Mouse (Mus musculus) cerebral cortex, adult 2 months (tissue): ENCODE results near the gene Espnl.

Experiments used
- WGBS: fragments of 180-500 bp; shearing (Covaris S2); methylation state at CpG from one replicate; pipeline ENCODE4 v1.1.7; 2018; 5-methylcytosine and 5-hydroxymethylcytosine counted together

Gene Espnl

DNA sequence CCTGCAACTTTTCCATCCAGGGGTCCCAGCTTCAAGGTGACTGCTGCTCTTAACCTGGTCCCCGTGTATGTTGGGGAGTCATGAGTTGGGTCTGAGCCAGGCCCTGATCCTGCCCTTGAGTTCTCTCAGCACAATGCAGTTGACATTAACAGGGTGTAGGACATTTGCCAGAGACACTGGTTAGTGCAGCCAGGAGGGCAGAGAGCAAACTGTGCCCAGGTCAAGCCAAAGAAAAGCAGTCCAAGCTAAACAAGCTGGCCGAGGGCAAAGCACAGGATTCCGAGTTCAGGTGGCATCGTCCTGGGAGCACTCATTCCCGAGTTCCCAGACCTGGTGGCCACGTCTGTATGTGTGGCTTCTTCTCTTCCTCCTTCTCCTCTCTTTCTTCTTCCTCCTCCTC, 4.2 kb upstream of the Espnl start:
- 91% methylated on average over 6 of the region's 6 CpGs for WGBS

DNA sequence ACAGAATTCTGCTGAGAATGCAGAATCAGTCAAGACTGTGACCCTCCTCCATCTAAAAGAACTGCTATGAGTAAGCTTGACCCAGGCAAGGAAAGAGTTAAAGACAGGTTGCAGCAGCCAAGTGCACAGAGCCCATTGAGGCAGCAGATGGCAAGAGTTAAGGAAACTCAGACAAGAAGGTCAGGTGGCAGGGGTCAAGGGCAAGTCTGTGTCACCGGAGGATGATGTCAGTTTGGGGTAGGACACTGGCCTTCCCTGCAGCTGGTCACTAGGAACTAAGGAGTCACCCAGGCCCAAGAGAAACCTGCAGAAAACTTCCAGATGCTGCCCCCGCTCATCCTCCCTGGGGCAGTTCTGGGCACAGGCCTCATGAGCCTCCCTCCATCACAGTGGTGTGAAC, 2.8 kb downstream of the Espnl start:
- WGBS, result 85% methylated on average over 2 of the region's 2 CpGs

DNA sequence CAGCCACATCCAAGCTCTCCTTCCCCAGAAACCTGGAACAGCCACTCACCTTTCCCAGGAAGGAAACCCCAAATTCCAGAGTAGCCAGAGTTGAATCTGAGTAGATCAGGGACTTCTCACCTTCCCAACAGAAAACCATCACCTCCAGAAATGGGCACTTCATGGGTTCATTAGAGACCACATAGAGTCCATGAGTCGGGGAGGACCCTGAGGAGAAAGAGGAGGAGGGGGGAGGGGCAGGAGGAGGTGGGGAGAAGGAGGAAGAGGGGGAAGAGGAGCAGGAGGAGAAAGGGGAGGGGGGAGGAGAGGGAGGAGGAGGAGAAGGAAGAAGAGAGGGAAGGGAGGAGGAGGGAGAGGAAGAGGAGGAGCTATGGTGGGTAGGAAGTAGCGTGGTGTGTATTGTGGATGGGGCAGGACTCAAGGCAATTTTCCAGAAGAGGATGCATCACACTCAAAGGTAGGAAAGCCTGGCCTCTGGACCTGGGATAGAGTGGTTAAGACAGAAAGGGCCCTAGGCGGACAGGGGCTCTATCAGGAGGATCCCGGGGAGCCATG, 3.7 kb downstream of the Espnl start:
- 80% methylated on average over 4 of the region's 4 CpGs for WGBS

DNA sequence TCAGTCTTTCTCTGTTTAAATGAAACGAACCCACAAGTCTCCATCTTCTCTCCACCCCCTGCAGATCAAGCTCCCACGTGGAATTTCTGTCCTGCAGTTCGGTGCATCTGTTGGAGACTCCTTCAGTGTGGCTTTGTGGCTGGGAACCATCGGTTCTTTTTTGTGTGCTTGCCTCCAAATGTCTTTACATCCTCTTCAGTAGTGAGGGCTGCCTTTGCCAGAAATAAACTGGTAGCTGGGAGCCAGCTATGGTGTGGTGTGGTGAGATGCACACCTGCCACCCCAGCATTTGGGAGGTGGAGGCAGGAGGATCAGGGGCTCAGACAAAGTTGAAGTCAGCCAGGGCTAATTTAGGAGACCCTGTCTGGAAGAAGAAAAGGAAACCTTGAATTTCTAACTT, 10.2 kb downstream of the Espnl start:
- WGBS, result 24% methylated on average over 4 of the region's 4 CpGs

DNA sequence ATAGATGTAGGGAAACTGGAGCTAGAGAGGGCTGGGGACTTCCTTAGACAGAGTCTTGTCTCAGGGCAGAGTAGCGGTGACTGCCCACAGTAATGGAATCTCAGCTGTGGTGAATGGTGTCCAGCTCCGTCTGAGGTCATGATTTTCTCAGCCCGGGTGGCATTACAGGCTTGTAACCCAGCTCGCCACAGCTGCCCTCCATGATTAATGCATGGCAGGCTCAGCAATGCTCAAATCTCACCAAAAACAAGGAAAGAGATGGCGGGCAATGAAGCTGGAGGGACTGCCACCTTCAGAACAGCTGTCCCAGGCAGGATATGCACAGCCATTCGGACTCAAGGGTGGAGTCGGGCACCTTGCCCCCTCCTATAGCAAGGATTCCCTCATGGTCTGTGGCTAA, 15.5 kb downstream of the Espnl start:
- WGBS, result 84% methylated on average over 7 of the region's 7 CpGs

DNA sequence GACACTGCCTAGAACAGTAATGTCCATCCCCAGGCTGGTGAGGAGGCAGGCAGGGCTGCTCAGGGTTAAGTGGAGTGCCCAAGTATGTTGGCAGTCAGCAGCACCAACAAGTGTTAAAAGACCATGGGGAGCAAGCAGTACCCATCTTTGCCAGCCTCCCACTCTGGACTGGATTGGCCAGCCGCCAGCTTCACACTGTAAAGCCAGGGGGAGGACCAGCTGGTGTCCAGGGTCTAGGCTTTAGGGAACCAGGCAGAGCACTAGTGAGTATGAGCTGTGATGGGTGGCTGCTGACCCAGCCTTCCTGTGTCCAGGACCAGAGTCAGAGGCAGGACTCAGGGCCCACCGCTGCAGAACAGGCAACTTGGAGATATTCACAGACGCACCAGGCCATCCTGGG, 22.1 kb downstream of the Espnl start:
- 86% methylated on average over 3 of the region's 3 CpGs for WGBS

DNA sequence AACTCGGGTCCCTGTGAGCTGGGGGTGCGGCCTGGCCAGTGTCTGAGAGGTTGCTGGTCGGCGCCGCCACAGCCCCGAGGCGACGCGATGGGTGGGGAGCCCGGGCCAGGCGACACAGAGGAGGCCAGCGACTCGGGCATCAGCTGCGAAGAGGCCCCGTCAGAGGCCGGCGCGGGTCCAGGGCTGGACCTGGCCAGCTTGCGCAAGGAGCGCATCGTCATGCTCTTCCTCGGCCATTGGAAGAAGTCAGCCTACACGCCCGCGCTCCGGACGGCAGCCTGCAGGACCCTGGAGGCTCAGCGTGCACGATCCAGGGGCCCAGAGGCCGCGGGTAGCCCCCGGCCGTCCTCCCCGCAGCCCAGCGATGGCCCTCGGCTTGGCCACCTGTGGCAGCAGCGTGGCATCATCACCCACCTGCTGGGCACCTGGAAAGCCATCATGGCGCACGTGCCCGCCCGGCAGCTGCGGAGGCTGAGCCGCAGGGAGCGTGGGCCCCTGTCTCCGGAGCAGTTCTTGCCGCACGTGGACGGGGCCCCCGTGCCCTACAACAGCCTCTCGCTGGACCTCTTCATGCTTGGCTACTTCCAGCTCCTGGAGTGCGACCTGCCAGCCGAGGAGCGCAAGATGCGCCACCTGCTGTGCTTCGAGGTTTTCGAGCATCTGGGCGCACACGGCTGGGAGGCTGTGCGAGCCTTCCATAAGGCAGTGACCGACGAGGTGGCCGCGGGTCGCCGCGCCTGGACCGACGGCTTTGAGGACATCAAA, 23.2 kb downstream of the Espnl start:
- WGBS, result 6% methylated on average over 68 of the region's 68 CpGs

DNA sequence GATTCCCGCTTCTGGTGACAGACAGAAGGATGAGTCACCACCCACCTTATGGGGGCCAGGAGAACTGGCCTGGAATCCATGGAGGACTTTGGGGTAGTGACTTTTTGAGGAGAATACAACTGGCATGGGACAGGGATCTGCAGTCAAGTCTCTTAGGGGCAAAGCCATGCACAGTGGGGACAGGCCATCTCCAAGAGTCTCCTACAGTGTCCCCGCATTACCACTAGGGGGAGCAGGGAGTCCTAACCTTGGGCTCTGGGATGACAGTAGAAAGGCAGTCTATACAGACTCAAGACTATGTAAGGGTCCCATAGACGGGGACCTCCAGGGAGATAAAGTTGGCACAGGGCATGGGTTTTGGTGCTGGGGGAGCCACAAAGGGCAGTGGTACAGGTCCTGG, 25.0 kb downstream of the Espnl start:
- 34% methylated on average over 3 of the region's 3 CpGs for WGBS

DNA sequence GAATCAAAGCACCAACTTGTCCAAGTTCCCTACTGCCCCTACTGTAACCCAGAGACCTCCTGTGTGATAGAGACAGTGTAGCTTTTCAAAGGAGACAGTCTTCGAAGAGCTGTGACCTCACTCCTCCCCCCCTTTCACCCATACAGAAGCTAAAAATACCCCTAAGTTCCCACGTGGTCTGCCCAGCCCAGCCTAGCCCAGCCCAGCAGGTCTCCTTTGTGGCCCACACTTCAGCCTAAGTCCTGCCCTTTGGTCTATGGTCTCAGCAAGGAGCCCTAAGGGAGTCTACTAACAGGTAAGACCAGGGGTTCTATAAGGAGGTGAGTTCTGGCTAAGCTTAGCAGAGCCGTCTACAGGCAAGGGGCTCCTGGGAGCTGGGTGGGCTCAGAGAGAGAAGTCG, 29.0 kb downstream of the Espnl start, which contains the start of gene Klhl30:
Gene Klhl30, plus strand, starts transcription at position 176 of the 400 bp plus-strand sequence.
- 72% methylated on average over 4 of the region's 4 CpGs for WGBS

DNA sequence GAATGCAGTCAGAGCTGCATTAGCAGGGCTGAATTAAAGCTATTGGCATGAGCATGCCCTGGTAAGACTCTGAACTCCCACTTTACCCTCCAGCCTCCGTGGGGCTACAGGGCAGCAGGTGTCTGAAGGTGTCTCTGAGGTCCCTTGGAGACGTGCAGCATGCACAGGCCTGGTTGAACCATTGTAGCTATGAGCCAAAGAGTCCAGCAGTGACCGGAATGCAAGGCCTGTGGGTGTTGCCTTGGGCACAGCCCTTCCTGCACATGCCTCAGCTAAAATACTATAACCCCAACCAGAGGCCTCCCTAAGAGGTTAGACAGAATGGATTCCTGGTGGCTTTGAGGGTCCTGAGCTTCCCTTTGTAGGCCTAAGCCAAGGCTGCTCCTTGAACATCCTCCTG, 29.4 kb downstream of the Espnl start:
- 84% methylated on average over 3 of the region's 3 CpGs for WGBS

DNA sequence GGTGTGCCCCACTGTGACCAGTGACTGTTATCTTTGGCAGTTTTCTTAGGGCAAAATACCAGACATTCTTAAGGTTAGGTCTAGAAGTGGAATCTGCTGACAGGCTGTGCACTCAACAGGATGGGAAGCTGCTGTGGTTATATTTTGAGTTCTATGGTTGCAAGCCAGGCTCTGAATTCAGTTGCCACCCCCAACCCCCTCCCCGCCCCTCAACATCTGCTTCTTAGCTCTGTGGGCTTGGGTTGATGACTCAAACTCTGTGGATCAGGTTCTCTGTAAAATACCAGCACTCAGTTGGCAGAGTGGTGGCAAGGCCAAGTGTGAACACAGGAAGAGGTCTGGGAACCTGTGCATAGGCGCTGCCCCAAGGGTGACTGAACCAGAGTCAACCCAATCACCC, 30.4 kb downstream of the Espnl start:
- 67% methylated on average over 2 of the region's 2 CpGs for WGBS

DNA sequence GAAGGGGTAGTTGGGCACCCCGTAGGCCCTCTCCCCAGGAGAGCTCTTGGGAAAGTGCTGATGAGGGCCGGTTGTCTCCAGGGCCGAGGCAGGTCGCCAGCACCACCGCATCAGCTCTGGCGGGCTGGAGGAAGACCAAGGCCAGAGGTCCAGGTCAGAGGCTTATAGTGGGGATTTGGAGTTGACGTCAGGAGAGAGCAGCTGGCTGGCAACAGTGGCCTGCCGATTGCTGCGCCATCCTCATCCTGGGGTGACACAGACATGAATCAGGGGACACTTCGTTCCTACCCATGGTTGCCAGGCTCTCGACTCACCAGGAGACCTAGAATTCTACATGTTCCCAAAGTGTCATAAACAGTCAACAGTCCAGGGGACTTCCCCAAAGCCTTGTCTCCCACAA, 34.2 kb downstream of the Espnl start:
- WGBS, result 81% methylated on average over 11 of the region's 11 CpGs

DNA sequence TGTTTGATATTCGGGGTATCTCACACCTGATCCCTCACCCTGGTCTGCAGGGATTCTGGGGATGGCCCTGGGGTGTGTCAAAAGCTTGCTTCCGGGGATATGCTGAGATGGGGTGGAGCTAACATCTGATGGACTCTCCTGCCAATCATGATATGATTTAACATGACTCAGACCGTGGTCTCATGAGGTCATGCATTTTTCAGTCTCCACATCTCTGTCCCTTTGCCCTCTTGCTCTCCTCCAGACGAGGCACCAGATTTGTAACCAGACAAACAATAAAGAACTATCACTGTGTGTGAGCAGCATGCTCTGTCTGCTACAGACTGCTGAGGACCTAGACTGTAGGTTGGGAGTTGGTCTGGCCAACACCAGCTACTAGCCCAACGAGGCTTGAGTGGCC, 40.2 kb downstream of the Espnl start:
- WGBS, result 85% methylated on average over 5 of the region's 5 CpGs

DNA sequence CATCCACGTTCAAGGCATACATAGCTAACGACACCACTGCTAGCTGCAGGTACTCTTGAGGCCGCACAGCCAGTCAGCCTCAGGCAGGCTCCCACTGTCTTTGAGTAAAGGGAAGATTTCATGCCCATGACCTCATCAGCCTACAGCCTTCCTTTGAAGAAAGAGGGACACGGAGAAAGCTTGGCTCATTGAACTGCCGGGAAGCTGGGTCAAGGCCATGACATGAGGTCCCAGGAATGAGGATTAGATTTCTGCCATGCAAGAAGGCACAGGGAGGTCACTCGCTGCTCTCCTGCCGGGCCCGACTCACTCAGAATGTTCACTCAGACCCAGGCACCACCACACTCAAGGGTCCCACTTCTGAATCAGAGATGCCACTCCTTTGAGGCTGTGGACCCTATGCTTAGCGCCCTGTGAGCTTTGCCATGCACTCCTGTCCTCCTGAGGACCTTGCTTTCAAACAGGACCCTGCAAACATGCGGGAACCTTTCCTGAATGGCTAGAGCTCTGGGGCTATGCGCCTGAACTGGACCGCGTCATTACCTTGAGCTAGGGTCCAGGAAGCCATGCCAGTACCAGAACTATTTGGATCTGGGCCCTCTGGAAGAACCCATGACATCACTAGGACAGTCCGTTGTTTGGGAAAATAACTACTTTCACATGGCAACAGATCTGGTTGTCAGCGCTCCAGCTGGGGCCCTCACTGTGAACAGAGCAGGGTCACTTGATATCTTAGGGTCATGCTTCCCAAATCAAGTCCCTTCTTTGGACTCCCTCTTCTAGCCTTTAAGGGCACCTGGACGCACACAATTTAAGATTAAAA, 43.2 kb downstream of the Espnl start:
- WGBS, result 95% methylated on average over 16 of the region's 16 CpGs

DNA sequence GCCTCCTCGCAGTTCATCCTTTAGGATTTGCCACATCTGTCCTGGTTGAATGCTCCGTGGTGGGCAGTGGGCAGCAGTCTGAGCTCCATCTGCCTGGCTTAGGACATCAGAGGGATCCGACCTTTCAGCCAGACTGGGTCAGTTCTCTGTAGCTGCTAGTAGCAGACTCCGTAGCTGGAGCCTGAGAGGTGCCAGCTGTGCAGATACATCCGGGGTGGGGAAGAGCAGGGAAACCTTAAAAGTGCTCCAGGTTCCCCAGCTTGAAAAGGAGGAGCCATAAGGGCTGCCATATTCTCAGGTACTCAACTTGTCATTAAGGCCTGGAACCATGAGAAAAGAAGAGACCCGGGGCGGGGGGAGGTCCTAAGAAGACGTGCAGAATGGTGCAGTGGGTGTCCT, 43.9 kb downstream of the Espnl start:
- 38% methylated on average over 8 of the region's 8 CpGs for WGBS

DNA sequence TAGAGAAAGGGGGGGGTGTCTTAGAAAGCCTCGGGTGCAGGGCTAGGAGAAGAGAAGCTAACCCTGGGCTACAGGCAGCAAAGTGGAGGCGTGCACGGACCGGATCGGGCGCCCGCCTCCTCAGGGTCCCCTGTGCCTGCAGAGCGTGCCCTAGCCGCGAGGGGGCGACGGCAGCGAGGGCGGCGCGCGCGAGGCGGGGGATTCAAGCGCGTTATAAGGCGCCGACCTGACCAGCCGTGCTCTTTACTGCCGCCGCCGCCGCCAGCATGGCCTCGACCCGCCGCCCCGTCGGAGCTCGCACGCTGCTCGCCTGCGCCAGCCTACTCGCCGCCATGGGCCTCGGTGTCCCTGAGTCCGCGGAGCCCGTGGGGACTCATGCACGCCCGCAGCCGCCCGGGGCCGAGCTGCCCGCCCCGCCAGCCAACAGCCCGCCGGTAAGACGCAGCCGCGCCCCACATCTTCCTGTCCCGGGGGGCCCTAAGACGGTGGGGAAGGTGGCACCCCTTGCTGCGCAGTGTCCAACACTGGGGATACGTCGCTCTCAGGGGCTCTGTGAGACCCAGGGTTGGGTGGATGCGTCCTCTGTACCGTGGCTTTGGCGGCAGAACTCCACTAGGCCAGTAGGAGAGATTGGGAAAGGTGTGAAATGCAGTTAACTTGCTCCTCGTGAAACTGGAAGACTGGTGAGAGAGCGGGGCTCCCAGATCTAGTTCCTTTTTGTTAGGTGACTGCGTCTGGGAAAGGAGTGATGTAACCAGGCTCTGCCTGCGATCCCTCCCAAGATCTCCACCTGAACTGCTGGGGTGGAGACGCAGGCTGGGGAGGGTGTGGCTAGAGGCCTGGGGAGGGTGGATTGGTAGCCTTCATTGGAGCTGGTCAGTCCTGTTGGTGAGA, 44.6 kb downstream of the Espnl start, which contains the start of gene Erfe:
Gene Erfe, plus strand, starts transcription at position 216 of the 894 bp plus-strand sequence.
- 4% methylated on average over 68 of the region's 68 CpGs for WGBS

DNA sequence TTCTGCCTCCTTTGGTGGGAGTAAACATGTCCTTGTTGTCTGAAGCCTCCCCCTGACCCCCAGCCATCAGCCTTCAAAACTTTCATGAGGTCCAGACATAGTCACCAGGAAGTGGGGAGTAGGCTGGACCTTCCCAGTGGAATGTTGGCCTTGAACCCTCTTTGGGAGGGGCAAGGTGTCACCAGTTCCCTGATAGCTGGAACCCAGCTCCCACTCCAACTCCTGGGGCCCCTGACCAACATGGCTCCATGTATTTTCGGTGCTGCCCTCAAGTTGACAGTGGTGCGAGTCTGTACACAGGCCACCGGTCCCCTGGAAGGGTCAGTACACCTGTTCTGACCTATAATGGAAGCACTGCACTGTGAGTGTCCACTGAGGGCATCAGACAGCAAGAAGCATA, 45.4 kb downstream of the Espnl start:
- 93% methylated on average over 3 of the region's 3 CpGs for WGBS

DNA sequence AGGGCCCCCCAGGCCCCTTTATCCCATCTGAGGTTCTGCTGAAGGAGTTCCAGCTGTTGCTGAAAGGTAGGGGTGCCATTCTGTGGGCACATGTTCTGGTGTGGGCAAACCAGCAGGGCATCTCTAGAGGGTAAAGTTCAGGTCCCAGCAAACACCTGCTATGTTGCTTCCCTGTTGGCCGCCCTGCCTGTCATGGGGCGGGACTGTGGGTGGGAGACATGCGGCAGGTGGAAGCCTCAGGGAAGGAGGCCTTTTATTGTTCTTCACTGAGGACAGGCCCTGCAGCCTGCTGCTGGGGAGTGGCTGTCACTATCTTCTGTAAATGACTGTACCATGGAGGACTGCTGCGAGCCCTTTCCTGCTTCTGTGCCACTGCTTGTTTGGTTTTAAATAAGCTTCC, 47.5 kb downstream of the Espnl start:
- 72% methylated on average over 4 of the region's 4 CpGs for WGBS

DNA sequence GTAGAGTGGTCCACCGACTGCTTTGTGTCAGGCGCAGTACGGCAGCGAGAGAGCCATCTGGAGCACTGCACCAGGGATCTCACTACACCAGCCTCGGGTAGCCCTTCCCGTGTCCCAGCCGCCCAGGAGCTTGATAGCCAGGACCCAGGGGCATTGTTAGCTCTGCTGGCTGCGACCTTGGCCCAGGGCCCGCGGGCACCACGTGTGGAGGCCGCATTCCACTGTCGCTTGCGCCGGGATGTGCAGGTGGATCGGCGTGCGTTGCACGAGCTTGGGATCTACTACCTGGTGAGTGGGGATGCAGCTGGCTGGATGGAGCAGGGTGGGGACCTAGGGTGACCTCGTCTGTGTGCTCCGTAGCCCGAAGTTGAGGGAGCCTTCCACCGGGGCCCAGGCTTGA, 48.2 kb downstream of the Espnl start:
- 87% methylated on average over 23 of the region's 23 CpGs for WGBS

DNA sequence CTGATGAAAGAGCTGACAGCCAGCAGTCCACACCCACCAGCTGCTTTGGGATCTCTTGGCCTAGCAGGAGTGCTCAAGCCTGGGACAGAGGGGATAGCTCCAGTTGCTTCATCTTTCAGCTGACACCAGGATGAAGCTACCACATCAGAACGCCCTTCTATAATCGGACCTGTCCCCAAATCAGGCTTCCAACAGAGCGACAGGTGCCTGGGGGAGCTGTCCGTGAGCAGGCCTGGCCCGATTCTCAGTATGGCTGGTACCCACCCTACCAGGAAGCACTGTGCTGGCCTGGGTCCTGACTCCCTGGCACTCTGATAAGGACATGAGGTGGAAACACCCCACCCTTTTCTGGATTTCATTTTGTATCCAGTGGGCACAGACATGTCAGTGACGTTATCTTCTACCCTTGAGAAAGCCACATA, 51.5 kb downstream of the Espnl start:
- 92% methylated on average over 6 of the region's 6 CpGs for WGBS

DNA sequence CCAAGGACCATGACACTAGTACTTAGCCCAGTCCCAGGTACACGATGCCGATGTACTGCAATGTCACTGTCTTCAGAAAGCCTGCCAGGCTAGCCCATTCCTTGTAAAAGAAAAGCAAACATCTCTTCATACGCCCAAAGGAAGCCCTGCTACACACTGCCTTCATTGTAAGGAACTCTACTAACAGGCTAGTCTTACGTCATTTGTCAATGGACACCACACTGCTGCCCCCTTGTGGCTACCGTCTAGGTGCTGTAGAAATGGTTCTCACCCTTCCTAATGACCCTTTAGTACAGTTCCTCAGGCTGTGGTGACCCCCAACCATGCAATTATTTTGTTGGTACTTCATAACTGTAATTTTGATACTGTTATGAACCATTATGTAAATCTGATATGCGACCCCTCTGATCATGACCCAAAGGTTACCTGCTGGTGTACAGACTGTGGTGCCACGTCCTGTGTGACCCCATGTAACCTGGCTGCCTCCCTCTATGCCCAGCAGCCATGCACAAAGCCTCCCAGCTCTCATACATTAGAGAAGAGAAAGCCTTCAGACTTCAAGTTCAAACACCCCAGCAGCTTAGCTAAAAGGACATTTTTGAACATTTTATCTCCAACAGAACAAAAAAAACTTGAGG, 58.7 kb downstream of the Espnl start:
- 43% methylated on average over 7 of the region's 7 CpGs for WGBS
